Mouse (Mus musculus): ENCODE measurements around the gene Kcnj12. TPM values are rescaled to one million over a fixed set of nuclear protein-coding genes. Genes with fewer than 3 reads are reported as not detected.

Gene Kcnj12
- total RNA-seq, 2 experiments from 2014 or later: 6.6 to 8.8 TPM

GRCm38 (mm10) chr11:61104241-61104901 is 82.0 kb downstream of the Kcnj12 start:
- peak; percentile 64 to 92 for DNase-seq (ENCODE audit: low spot score in 2 of 2)

- DNase-seq (ENCODE audit: low spot score in 2 of 2): no peak
These were observed 86.6 kb downstream of the Kcnj12 start for GRCm38 (mm10) chr11:61108911-61109361.

GRCm38 (mm10) chr11:61109707-61110106 is 87.3 kb downstream of the Kcnj12 start:
- no peak for DNase-seq (ENCODE audit: low spot score in 2 of 2)

GRCm38 (mm10) chr11:61110113-61110512 is 87.7 kb downstream of the Kcnj12 start:
- no peak for DNase-seq (ENCODE audit: low spot score in 2 of 2)

GRCm38 (mm10) chr11:61110928-61111327 is 88.6 kb downstream of the Kcnj12 start:
- no peak for DNase-seq (ENCODE audit: low spot score in 2 of 2)

- DNase-seq (ENCODE audit: low spot score in 2 of 2): no peak
These were observed 89.1 kb downstream of the Kcnj12 start for GRCm38 (mm10) chr11:61111472-61111871.

GRCm38 (mm10) chr11:61112323-61112995 is 90.1 kb downstream of the Kcnj12 start:
- DNase-seq (ENCODE audit: low spot score in 2 of 2): no peak

GRCm38 (mm10) chr11:61116226-61116625 is 93.9 kb downstream of the Kcnj12 start:
- no peak for DNase-seq (ENCODE audit: low spot score in 2 of 2)

- DNase-seq (ENCODE audit: low spot score in 2 of 2): no peak
These were observed 97.7 kb downstream of the Kcnj12 start for GRCm38 (mm10) chr11:61119996-61120583.

Other genes starting within 250 kb of the Kcnj12 start
- 1 to 10 TPM; 5.7 to 6.0 TPM for gene Top3a, start 245.2 kb upstream of the Kcnj12 start, total RNA-seq (2021)
- 10 to 100 TPM; 32.9 to 34.1 TPM for gene Smcr8, start 245.0 kb upstream of the Kcnj12 start, total RNA-seq (2021)
- 1 to 10 TPM; 5.1 to 7.2 TPM for gene Shmt1, start 210.8 kb upstream of the Kcnj12 start, total RNA-seq (2021)
- 10 to 100 TPM; 27.2 to 30.8 TPM for gene Dhrs7b, start 191.9 kb upstream of the Kcnj12 start, total RNA-seq (2021)
- gene Tmem11, start 143.3 kb upstream of the Kcnj12 start, total RNA-seq (2021): 10 to 100 TPM; 29.4 to 30.7 TPM
- gene Natd1, start 107.8 kb upstream of the Kcnj12 start, total RNA-seq (2021): 10 to 100 TPM in 1 of 2 experiments, 1 to 10 TPM in 1; 9.6 to 12.1 TPM
- 10 to 100 TPM; 12.0 to 12.8 TPM for gene Map2k3, start 90.5 kb upstream of the Kcnj12 start, total RNA-seq (2021)
- under 1 TPM; 0.67 to 0.79 TPM for gene Tnfrsf13b, start 104.2 kb downstream of the Kcnj12 start, total RNA-seq (2021)
- 100 to 1,000 TPM; 207 to 209 TPM for gene Usp22, start 152.5 kb downstream of the Kcnj12 start, total RNA-seq (2021)
- under 1 TPM; 0.54 to 0.68 TPM for gene Aldh3a1, start 185.0 kb downstream of the Kcnj12 start, total RNA-seq (2021)
- gene Aldh3a2, start 244.9 kb downstream of the Kcnj12 start, total RNA-seq (2021): 10 to 100 TPM; 59.0 to 59.3 TPM

Measured in layer of hippocampus, adult 18-20 months (tissue).